Mouse (Mus musculus) thymus, postnatal 10 days (tissue): Measurements from ENCODE around the gene Nup210l.

Experiments
- DNase-seq, 2 experiments: peaks; one replicate each; pipeline ENCODE4 v3.0.0; 2021; ENCODE audit warnings: low spot score in 2 of 2

Nup210l gene

DNA sequence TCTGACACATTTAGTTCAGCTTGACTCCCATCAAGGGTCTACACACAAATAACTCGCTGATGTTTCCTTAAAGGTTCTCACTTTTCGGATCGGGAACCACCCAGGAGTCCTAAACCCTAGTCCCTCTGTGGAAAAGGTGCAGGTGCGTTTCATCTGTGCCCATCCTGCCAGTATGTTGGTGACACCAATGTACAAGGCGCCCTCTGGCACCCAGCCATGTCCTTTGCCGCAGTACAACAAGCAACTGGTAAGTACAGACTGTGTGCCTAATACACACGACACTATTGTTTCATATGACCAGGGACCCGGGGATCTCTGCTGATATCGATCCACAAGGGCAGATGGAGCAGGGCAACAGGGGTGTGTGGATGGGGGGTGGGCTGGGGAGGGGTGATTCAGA lies 55.8 kb downstream of the Nup210l start:
- no peak for DNase-seq

DNA sequence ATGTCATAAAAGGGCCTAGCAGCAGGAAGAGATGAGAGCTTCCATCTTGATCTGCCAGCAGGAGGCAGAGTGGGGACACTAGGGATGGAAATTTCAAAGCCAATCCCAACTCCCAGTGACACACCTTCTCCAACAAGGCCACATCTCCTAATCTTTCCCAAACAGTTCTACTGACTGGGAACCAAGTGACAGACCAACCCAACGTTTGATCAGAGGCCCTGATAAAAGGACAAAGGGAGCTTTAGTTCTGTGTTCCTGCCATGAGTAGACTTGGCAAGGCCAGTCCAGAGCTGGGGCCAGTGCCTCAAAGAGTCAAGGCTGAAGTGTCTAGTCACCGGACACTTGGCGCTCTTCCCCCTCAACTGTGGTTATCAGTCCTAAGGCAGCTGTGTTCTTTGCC lies 57.6 kb downstream of the Nup210l start:
- DNase-seq: no peak

DNA sequence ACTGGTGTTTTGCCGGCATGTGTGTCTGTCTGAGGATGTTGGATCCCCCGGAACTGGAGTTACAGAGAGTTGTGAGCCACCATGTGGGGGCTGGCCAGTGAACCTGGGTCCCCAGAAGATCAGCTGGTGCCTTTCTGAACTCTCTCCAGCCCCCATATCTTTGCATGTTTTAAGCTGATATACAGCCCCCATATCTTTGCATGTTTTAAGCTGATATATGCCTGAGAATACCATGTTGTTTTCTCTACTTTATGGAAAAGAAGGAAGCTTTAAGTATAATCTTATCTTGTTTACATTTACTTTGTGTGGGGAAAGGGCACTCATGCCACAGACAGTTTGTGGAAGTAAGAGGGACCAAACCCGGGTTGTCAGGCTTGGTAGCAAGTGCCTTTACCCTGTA lies 75.6 kb downstream of the Nup210l start:
- DNase-seq: no peak

DNA sequence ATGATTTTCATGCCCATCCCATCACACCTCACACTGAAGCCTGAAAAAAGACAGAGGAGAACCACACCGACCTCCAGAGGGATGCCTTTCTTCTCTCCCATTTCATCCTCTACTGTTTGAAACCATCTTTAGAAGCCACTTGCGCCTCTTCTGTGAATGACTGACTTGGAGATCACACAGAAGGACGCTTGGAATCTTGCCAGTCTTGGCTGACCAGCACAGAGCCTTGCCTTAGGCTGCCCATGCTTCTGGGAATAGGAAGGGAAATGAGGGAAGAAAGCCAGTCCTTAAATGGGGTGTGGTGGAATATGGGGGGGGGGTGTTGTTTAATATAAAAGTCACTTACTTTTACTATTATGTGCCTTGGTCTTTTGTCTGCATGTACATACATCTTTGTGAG lies 79.6 kb downstream of the Nup210l start:
- DNase-seq: no peak

DNA sequence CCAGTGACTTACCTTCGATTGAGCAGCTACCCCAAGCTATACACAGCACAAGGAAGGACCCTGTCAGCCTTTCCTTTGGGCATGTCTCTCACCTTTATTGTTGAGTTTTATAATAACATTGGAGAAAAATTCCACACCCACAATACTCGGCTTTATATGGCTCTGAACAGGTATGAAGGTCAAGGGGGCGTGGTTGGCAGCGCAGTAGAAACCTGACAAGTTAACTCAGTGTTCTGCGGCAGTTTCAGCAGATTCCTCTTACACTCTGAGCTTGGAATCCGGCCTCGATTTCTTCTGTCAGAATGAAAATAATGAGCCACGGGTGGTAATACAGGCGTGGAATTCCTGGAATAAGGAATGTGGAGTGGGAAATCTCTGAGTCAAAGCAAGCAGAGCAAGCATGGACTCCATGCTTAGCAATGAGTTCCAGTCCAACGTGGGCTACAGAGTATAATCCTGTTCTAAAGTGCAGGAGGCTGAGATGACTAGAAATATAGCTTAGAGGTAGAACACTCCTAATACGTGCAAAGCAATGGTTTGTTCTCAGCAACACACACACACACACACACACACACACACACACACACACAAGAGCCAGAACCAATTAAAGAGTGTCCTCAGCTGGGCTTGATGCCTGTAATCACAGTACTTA lies 87.1 kb downstream of the Nup210l start:
- no peak for DNase-seq

DNA sequence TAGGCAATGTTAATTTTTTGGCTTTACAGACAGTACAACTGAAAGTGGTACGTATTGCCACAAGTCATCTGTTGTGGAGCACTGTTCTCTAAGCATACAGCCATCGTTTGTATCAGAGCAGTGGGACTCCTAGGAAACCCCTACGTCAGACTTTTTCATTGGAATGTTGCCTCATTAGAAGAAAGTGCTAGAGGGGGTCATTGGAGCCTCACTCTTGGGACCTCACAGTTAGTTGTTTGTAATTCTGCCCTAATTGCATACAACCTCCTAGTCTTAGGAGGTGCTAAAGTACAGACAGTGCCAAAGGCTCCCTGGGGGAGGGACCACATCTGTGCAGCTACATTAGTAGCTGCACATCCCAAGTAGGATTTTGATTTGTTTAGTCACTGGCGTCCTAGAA lies 90.8 kb downstream of the Nup210l start:
- DNase-seq: no peak

DNA sequence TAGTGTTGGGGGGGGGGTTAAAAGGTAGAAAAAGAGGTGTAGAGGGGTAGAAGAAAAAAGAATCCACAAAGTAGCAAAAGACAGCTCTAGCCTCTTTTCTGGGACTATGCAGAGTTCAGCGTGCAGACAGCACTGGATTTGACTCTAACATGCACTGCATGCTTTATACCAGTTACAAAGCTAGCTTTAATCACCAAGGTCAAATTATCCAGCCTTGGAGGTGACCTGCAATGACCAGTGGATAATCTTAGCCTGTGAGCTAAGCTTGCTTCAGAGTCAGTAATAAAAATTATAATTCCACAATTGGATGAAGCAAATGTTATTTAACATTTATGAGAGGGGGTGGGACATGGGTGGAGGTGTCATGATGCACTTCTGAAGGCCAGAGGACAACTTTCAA lies 91.7 kb downstream of the Nup210l start:
- DNase-seq: no peak

GRCm38 (mm10) chr3:90197548-90197947 lies 93.6 kb downstream of the Nup210l start:
- no peak for DNase-seq

GRCm38 (mm10) chr3:90202884-90203283 lies 99.0 kb downstream of the Nup210l start:
- DNase-seq: no peak

DNA sequence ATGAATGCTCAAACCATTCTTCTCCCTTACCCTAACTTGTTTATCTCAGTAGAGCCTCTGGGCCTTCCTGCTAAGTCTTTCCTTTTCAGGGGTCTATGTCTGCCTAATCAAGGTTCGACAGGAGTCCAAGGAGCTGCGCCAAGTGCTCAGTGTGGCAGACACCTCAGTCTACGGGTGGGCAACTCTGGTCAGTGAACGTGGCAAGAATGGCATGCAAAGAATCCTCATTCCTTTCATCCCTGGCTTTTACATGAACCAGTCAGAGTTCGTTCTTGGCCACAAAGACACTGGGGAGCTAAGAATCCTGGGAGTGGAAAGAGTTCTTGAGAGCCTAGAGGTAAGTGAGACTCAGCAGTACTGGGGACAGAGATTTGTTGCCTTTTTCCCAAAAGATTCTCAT lies 99.7 kb downstream of the Nup210l start:
- no peak for DNase-seq

DNA sequence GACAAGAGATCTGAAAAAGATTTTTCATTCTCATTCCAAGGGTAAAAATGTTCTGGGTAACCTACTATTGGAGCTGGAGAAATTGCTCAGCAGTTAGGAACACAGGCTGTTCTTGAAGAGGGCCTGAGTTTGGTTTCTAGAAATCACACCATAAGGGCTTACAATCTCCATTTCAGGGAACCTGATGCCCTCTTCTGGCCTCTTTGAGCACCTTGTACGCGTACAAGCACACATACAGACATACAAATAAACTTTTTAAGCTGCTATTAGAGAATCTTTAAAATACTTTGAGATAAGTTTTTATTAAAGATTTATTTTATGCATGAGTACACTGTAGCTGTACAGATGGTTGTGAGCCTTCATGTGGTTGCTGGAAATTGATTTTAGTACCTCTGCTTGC lies 100.7 kb downstream of the Nup210l start:
- DNase-seq: no peak

DNA sequence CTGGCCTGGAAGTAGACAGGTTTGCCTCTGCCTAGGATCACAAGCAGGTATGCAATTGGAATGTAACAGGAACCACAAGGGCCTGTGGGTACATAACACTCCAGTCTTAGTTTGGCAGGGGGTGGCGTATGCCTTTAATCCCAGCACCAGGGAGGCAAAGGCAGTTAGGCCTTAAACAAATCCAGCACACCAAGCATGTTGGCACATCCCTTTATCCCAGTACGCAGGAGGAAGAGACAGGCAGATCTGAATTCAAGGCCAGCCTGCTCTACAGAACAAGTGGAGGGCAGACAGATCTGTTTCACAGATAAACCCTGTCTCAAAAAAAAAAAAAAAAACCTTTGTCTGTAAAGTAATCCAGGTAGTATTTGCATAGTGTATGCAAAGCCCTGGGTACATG lies 104.7 kb downstream of the Nup210l start:
- DNase-seq: no peak

- no peak for DNase-seq
These were observed 106.1 kb downstream of the Nup210l start for GRCm38 (mm10) chr3:90209908-90210566.

GRCm38 (mm10) chr3:90211475-90212398 lies 107.8 kb downstream of the Nup210l start:
- DNase-seq: no peak

GRCm38 (mm10) chr3:90212723-90213122 lies 108.8 kb downstream of the Nup210l start:
- no peak for DNase-seq

GRCm38 (mm10) chr3:90213377-90213866 lies 109.5 kb downstream of the Nup210l start, which contains the start of the genes Rps27 and Rab13:
Gene Rps27, minus strand, starts transcription at chr3:90213651.
Gene Rab13, plus strand, starts transcription at chr3:90213695.
- DNase-seq: peak; percentile 84 to 86

DNA sequence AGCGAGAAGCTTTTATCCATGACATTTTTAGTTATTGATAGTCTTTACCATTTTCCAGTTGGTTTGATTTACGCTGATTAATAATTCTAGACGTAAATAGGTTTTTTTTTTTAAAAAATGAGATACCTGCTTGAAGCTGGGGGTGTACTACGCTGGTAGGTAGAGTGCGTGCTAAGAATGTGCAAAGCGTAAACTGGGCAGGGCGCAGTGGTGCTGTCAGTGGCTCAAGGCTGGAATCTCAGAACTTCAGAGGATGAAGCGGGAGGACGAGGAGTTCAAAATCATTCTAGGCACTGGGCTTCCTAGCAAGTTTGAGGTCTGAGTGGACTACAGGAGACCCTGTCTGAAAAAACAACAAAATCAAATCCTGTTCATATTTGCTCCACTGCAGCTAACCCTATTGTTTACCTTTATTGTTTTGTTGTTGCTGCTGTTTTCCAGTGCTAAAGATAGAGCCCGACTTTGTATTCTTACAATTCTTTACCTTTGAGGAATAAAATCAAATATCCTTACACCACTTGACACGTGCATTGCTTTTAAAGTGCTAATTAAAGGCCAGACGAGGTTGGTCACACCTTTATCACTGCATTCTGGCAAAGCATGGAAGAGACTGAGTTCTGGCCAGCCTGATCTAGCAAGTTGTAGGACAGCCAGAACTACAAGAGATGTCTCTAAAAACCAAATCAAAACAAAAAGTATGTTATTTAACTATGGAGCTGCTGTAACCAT lies 110.2 kb downstream of the Nup210l start:
- DNase-seq: no peak

DNA sequence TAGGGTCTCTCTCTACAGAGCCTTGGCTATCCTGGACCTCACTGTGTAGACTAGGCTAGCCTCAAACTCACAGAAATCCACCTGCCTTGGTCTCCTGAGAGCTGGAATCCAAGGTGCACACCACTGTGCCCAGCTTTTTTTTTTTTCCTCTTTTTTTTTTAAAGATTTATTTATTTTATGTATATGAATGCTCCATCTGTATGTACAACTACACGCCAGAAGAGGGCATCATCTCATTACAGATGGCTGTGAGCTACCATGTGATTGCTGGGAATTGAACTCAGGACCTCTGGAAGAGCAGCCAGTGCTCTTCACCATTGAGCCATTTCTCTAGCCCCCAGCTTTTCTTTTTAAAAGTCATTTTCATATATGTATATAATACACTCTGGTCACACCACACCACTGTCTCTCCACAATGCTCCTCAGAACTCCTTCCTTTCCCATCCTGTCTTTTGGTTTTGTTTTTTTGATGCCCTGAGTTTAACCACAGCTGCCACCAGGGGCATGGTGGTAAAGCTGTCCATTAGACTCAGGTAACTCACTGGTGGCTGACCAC lies 112.0 kb downstream of the Nup210l start:
- no peak for DNase-seq

GRCm38 (mm10) chr3:90220088-90220487 lies 116.2 kb downstream of the Nup210l start:
- DNase-seq: peak in 1 of 2 experiments; percentile 50

DNA sequence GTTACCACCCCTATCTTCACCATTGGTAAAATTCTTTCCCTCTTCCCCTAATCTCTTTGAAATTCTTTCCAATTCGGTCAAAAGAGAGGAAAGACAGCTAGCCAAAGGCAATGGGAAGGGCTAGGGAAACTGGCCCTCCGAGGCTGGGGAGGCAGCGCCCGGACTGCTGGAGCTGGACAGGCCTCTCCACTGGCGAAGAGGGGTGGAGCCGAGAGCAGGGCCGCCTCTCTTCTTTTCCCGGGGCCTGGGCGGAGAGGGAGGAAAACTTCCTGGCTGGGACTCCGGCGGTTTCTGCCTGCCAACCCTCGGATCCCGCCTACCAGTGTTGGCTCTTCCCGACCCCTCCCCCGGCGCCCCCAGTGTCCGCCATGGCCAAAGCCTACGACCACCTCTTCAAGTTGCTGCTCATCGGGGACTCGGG lies 116.6 kb downstream of the Nup210l start:
- DNase-seq: no peak

- no peak for DNase-seq
These were observed 117.2 kb downstream of the Nup210l start for GRCm38 (mm10) chr3:90221123-90221522.
